Mouse (Mus musculus): Measurements from ENCODE around the gene Acly. TPM values are rescaled to one million over a fixed set of nuclear protein-coding genes. Genes with fewer than 3 reads are reported as not detected.

Acly gene
- polyA plus RNA-seq, 1 experiment from 2014 or later = 291 TPM

DNA sequence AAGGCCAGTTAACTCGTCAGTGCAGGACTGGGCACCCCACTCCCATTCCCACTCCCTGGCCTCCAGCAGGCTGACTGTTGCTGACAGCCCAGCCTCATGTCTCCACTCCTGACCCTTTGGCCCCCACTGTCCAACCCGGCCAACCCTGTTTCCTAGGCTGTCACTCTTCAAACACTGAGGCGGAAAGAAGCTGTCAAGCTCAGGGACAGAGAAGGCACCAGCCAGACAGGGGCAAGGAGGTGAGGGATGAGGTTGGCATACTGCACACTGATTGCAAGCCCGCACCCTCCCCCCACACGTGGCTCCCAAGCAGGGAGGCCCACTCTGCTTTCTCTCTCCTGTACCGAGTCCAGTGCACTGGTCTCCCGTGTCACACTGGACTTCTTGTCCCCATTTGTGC is 8.6 kb downstream of the Acly start:
- H3K27ac ChIP-seq (replicated peaks) = no peak overlapping the region
- no peaks in the 10 kb centered on the region for H3K9me3 ChIP-seq
- peaks cover 100% of the 10 kb centered on the region for H3K36me3 ChIP-seq (replicated peaks)
- no peak overlapping the region for H3K4me3 ChIP-seq
- H3K4me1 ChIP-seq = peaks cover 2% of the 10 kb centered on the region
- DNase-seq (ENCODE audit: low spot score) = no peak
- WGBS = 78% methylated on average over 7 of the region's 7 CpGs
- no peaks in the 10 kb centered on the region for H3K27me3 ChIP-seq (replicated peaks; ENCODE audit: low read depth, poor library complexity, severe bottlenecking)

DNA sequence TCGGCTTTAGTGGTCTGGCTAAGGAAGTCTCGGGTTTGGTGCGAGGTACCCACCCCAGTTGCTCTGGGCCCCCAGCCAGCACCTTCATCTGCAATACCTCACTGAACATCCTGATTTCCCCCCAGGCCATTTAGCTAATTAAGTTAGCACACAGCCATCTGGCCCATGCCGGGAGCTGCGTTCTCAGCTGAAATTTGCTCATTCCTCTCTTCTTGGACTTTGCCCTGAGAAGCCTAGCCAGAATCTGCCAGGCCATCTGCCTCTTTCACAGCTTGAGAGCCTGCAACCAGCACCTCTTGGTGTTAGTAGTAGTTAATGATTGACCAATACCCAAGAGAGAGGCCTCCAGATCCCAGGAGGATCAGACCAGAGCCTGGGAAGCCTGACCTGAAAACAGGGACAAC is 9.6 kb downstream of the Acly start:
- Histone ChIP-seq H3K36me3 (replicated peaks) (peaks cover 100% of the 10 kb centered on the region), H3K9me3 (no peaks in the 10 kb centered on the region), H3K27ac (replicated peaks) (no peak overlapping the region), H3K4me3 (no peak overlapping the region), H3K4me1 (no peaks in the 10 kb centered on the region), H3K27me3 (replicated peaks; ENCODE audit: low read depth, poor library complexity, severe bottlenecking) (no peaks in the 10 kb centered on the region)
- WGBS = 79% methylated on average over 5 of the region's 5 CpGs
- DNase-seq (ENCODE audit: low spot score) = no peak

DNA sequence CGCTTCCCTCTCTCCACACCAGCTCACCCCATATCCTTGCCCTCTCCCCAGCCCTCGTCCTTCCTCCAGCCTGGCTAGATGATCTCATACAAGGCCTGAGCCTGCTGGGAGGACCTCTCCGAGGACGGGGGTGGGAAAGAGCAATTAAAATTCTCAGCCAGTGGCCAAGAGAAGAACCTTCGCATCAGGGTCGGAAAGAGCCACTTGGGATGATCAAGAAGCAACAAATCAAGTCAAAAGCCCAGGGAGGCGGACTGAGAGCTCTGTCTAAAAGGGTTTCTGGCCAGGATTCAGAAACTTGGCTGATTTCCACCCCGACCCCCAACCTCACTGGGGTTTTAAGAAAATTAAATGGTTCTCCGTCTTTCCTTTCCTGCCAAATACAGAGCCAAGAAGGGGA is 11.5 kb downstream of the Acly start:
- Histone ChIP-seq H3K36me3 (replicated peaks) (peaks cover 100% of the 10 kb centered on the region), H3K27ac (replicated peaks) (no peak overlapping the region)
- WGBS = 84% methylated on average over 9 of the region's 9 CpGs

DNA sequence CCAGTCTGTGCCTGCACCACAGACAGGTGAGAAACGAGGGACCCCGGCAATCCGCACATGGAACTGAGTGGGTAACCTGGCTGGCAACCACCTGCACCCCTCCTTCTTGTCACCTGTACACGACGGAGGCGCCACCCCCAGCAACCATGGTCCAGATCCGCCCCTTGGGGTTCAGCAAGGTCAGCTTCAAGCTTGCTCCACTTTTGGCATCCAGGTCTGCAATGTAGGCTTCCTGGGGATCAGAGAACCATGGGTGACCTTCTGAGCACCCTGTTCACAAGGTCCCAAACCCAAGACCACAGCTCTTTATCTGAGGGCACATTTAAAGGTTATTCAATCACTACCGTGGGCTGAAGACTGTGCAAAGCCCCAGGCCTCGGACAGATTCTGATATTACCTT is 12.0 kb downstream of the Acly start:
- Histone ChIP-seq H3K9me3 (no peaks in the 10 kb centered on the region), H3K36me3 (replicated peaks) (peaks cover 100% of the 10 kb centered on the region), H3K4me1 (no peaks in the 10 kb centered on the region), H3K4me3 (no peak overlapping the region), H3K27me3 (replicated peaks; ENCODE audit: low read depth, poor library complexity, severe bottlenecking) (no peaks in the 10 kb centered on the region), H3K27ac (replicated peaks) (no peak overlapping the region)
- no peak for DNase-seq (ENCODE audit: low spot score)
- 93% methylated on average over 9 of the region's 9 CpGs for WGBS

More for the DNA sequence above, 11.5 kb downstream of the Acly start:
- no peaks in the 10 kb centered on the region for H3K27me3 ChIP-seq (replicated peaks; ENCODE audit: low read depth, poor library complexity, severe bottlenecking)
- no peak overlapping the region for H3K4me3 ChIP-seq
- no peaks in the 10 kb centered on the region for H3K4me1 ChIP-seq
- no peak for DNase-seq (ENCODE audit: low spot score)
- H3K9me3 ChIP-seq = no peaks in the 10 kb centered on the region

DNA sequence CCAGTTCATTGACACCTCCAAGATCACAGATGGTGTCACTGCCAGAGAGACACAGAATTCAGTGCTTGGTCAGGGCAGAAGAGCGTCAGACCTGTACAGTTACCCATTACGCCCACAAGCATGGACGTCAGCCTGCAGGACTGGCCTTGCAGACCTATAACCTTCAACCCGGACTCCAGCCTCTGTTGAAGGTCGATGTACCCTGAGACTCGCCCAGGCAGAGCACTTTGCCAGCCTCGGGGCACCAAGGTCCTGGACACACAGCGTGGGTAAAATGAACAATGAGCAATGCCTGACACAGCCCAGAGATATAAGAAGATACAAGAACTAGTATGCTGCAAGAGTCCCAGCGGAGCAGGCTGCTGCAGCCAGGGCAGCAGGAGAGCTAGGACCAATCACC is 12.7 kb downstream of the Acly start:
- H3K27me3 ChIP-seq (replicated peaks; ENCODE audit: low read depth, poor library complexity, severe bottlenecking) = no peaks in the 10 kb centered on the region
- no peaks in the 10 kb centered on the region for H3K9me3 ChIP-seq
- no peak overlapping the region for H3K27ac ChIP-seq (replicated peaks)
- H3K36me3 ChIP-seq (replicated peaks) = peaks cover 100% of the 10 kb centered on the region
- H3K4me3 ChIP-seq = no peak overlapping the region
- DNase-seq (ENCODE audit: low spot score) = no peak
- no peaks in the 10 kb centered on the region for H3K4me1 ChIP-seq
- WGBS = 94% methylated on average over 9 of the region's 9 CpGs

DNA sequence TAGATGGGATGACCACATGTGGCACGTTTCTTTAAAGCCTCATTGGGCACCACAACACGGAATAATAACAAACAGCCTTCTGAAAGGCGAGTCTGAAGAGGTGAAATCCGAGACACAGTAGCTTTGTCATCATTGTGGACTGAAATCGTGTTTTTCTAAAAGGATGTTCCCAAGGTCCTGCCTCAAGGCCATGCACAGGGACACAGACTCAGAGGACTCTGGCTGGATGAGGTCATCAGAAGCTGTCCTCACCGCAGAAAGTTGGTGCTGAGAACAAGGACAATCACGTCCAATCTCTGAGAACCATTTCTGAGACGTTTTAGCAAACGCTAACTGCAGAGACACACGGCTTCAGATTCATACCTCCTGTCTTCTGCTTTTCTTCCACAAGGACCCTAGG is 14.1 kb downstream of the Acly start:
- WGBS = 85% methylated on average over 10 of the region's 10 CpGs
- no peak overlapping the region for H3K4me3 ChIP-seq
- no peak overlapping the region for H3K27ac ChIP-seq (replicated peaks)
- peaks cover 100% of the 10 kb centered on the region for H3K36me3 ChIP-seq (replicated peaks)
- no peaks in the 10 kb centered on the region for H3K4me1 ChIP-seq
- H3K9me3 ChIP-seq = no peaks in the 10 kb centered on the region
- no peak for DNase-seq (ENCODE audit: low spot score)
- H3K27me3 ChIP-seq (replicated peaks; ENCODE audit: low read depth, poor library complexity, severe bottlenecking) = no peaks in the 10 kb centered on the region

DNA sequence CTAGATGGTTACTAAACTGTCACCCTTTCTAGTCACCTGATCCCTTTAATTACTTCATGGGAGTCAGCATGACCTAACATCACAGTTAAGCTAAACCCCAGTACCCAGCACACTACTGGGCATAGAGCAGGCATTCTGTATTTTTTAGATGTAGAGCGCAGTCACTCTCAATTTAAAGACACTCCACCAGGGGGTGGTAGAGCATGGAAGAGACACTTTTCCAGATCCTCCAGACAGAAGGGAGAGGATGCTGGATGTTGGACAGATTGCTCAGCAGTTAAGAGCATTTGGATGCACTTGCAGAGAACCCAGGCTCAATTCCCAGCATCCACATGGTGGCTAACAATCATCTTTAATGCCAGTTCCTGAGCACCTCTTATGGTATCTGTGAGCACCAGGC is 15.4 kb downstream of the Acly start:
- peaks cover 100% of the 10 kb centered on the region for H3K36me3 ChIP-seq (replicated peaks)
- WGBS = 89% methylated on average over 1 of the region's 1 CpGs
- H3K27ac ChIP-seq (replicated peaks) = no peak overlapping the region
- DNase-seq (ENCODE audit: low spot score) = no peak
- H3K4me3 ChIP-seq = no peak overlapping the region
- no peaks in the 10 kb centered on the region for H3K4me1 ChIP-seq
- no peaks in the 10 kb centered on the region for H3K27me3 ChIP-seq (replicated peaks; ENCODE audit: low read depth, poor library complexity, severe bottlenecking)
- no peaks in the 10 kb centered on the region for H3K9me3 ChIP-seq

DNA sequence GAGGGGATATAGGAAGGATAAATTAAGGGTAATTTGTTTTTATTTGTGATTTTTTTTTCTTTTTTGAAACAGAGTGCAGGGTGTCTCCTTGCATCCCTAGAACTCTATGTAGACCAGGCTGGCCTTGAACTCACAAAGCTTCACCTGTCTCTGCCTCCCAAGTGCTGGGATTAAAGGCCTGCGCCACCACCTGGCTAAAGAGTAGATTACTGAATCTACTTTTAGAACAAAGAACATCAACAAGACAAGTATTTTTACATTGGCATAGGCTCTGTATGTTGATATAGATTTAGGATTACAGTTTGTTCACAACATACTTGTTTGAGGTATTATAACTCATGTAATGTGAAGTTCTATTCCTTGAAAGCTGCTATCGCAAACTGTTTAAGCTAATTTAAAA is 17.2 kb downstream of the Acly start:
- DNase-seq (ENCODE audit: low spot score) = no peak
- Histone ChIP-seq H3K36me3 (replicated peaks) (peaks cover 100% of the 10 kb centered on the region), H3K27ac (replicated peaks) (no peak overlapping the region), H3K4me1 (no peaks in the 10 kb centered on the region), H3K27me3 (replicated peaks; ENCODE audit: low read depth, poor library complexity, severe bottlenecking) (no peaks in the 10 kb centered on the region), H3K4me3 (no peak overlapping the region), H3K9me3 (no peaks in the 10 kb centered on the region)
- WGBS = 94% methylated on average over 2 of the region's 2 CpGs

DNA sequence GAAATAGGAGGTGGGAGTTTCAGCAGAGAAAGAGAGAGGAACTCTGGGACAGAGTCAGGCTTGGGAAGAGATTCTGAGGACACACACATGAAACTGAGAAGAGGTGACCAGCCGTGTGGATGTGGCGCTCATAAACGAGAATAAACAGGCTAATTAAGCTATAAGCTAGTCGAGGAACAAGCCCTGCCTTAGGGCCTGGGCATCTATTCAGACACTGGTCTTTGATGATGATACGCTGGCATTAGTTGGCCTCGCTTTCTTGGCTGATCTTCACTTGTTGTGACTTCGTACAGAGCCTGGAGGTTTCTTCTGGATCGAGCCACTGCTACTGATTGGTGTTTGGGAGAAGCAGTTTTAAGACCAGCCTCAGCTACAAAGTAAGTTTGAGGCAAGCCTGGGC is 21.8 kb downstream of the Acly start:
- no peaks in the 10 kb centered on the region for H3K9me3 ChIP-seq
- no peak for DNase-seq (ENCODE audit: low spot score)
- no peaks in the 10 kb centered on the region for H3K27me3 ChIP-seq (replicated peaks; ENCODE audit: low read depth, poor library complexity, severe bottlenecking)
- WGBS = 96% methylated on average over 8 of the region's 8 CpGs
- H3K36me3 ChIP-seq (replicated peaks) = peaks cover 100% of the 10 kb centered on the region
- no peak overlapping the region for H3K4me3 ChIP-seq
- H3K27ac ChIP-seq (replicated peaks) = no peak overlapping the region
- peaks cover 4% of the 10 kb centered on the region; the same call in 1 of the 2 replicates for H3K4me1 ChIP-seq

DNA sequence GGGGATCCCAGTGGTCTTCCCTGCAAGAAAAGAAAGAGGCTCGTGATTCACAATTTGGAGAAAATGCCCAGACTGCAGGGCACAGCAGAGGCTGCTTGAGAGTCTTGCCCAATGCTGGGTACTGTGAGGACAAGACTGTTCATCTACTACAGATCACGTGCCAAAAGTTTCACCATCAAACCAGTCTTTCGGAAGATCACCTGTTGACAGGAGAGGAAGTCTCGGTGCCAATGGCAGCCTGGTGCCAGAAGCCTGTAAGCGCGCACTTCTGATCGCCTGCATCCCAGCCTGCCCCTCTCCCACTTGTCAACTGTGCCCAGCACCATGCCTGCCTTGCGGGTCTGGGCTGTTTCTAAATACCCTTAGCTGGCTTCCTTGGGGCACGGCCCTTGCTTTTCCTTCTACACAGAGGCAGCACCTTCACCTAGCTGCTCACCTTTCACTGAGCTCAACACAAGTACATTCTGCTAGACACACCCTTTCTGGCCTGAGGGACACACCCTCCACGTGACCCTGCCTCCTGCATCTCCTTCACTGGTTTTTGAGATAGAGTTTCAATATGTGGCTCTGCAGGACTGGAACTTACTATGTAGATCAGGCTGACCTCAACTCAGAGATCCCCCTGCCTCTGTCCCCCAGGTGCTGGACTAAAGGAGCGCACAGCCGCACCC is 22.7 kb downstream of the Acly start:
- H3K36me3 ChIP-seq (replicated peaks) = peaks cover 100% of the 10 kb centered on the region
- 92% methylated on average over 12 of the region's 12 CpGs for WGBS

DNA sequence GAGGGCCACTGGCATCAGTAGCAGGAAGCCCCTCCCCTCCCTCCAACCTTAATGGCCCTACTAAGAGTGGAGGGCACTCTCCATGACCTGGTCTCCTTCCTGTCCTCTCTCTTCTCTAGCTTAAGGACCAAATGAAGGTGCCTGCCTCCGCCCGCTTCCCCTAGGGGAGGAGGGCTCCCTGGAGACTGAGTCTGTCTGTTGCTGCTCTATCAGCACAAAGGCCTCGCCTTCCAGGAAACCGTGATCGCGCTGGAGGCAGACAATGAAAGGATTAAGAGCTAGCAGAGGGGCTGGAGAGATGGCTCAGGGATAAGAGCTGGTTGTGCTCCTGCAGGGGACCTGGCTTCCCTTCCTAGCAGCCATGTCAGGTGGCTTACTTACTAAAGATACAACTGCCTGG is 26.5 kb downstream of the Acly start:
- Histone ChIP-seq H3K27ac (replicated peaks) (no peak overlapping the region), H3K4me3 (no peak overlapping the region), H3K4me1 (peaks cover 4% of the 10 kb centered on the region; the same call in 1 of the 2 replicates), H3K9me3 (no peaks in the 10 kb centered on the region), H3K36me3 (replicated peaks) (peaks cover 100% of the 10 kb centered on the region), H3K27me3 (replicated peaks; ENCODE audit: low read depth, poor library complexity, severe bottlenecking) (no peaks in the 10 kb centered on the region)
- WGBS = 33% methylated on average over 6 of the region's 6 CpGs
- DNase-seq (ENCODE audit: low spot score) = no peak

More for the DNA sequence above, 22.7 kb downstream of the Acly start:
- H3K4me3 ChIP-seq = no peak overlapping the region
- H3K27ac ChIP-seq (replicated peaks) = no peak overlapping the region
- no peak for DNase-seq (ENCODE audit: low spot score)
- H3K27me3 ChIP-seq (replicated peaks; ENCODE audit: low read depth, poor library complexity, severe bottlenecking) = no peaks in the 10 kb centered on the region
- H3K4me1 ChIP-seq = peaks cover 4% of the 10 kb centered on the region; the same call in 1 of the 2 replicates
- H3K9me3 ChIP-seq = no peaks in the 10 kb centered on the region

DNA sequence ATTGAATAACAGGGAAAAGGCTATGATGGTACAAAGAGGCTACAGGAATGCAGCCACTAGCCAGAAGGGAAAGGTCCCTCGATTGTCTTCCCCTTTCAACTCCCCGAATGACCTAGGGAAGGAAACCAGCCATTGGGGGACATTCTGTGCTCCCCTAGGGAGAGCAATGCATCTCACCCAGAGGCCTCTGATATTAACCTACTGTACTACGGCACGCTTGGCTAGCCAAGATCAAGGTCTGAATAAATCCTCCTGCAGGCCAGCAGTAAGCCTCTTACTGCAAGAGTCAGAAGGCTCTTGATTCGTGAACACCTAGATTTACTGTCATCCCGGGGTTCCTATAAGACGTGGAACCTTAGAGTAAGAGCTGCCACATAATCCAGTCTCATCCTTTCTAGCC is 27.1 kb downstream of the Acly start:
- no peak for DNase-seq (ENCODE audit: low spot score)
- Histone ChIP-seq H3K9me3 (no peaks in the 10 kb centered on the region), H3K4me1 (peaks cover 4% of the 10 kb centered on the region; the same call in 1 of the 2 replicates), H3K27ac (replicated peaks) (no peak overlapping the region), H3K27me3 (replicated peaks; ENCODE audit: low read depth, poor library complexity, severe bottlenecking) (no peaks in the 10 kb centered on the region), H3K4me3 (no peak overlapping the region), H3K36me3 (replicated peaks) (peaks cover 100% of the 10 kb centered on the region)
- WGBS = 86% methylated on average over 7 of the region's 7 CpGs

DNA sequence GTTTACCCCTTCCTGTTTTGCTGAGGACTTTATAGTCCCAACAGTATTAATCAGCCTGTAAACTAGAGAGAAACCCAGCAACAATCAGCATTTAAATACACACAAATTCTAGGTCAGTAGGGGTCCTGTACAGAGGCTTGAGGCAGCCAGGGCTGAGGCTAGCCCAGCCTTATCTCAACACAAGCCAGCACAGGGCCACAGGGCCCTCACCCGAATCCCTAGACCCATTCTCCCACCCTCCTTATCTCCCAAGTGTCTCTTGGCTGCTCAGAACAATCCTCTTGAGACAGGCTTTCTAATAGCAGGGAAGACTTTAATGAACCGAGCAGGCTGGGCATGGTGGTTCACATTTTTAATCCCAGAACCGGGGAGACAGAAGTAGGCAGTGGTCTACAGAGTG is 27.6 kb downstream of the Acly start:
- DNase-seq (ENCODE audit: low spot score) = no peak
- H3K36me3 ChIP-seq (replicated peaks) = peaks cover 100% of the 10 kb centered on the region
- 87% methylated on average over 3 of the region's 3 CpGs for WGBS
- H3K4me3 ChIP-seq = no peak overlapping the region
- peaks cover 4% of the 10 kb centered on the region; the same call in 1 of the 2 replicates for H3K4me1 ChIP-seq
- no peaks in the 10 kb centered on the region for H3K9me3 ChIP-seq
- no peaks in the 10 kb centered on the region for H3K27me3 ChIP-seq (replicated peaks; ENCODE audit: low read depth, poor library complexity, severe bottlenecking)
- H3K27ac ChIP-seq (replicated peaks) = no peak overlapping the region

Data from embryonic facial prominence, embryonic 10.5 days (tissue).